Mouse (Mus musculus): Measurements from ENCODE around the gene Prdm16. TPM values are rescaled to one million over a fixed set of nuclear protein-coding genes. Genes with fewer than 3 reads are reported as not detected.
A peak's percentile ranks its signal among the peaks of the same experiment; 100 is the strongest.

The Prdm16 gene
- total RNA-seq, 2 experiments from 2014 or later = 25.5 to 26.8 TPM

- no peak for DNase-seq
These were observed 250.8 kb downstream of the Prdm16 start for GRCm38 (mm10) chr4:154385918-154386317.

- DNase-seq = no peak
These were observed 251.5 kb downstream of the Prdm16 start for GRCm38 (mm10) chr4:154385208-154385607.

- DNase-seq = no peak
These were observed 257.8 kb downstream of the Prdm16 start for GRCm38 (mm10) chr4:154378876-154379275.

- no peak for DNase-seq
These were observed 260.6 kb downstream of the Prdm16 start for GRCm38 (mm10) chr4:154375939-154376625.

DNA sequence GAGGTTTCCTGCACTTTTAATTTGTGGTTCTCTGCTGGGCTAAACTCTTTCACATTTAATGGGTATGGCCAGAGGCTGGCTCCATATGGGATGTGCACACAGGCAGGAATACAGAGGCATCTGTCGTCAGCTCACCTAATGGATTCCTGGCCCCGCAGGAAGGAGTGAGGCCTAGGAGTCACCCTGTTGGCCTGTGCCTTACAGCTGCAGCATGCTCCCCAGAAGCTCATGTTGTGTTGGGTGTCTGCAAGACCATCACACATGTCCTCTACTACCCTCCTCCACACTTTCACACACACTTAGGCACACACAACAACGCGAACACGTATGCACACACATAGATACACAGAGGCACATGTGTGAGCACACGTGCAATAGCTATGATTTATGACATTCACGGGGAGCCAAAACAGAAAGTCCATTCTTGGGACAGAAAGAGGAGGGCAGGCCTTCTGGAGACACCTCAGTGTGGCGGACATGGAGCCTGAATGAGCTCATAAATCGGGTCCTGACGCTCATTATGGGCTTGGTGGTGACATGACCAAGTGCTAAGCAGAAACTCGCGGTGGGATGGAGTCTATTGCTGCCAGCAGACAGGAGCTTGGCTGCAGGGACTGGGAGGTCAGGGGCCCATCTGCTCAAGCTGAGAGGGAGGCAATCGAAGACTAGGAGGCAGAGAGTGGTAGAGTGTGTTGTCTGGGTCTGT, 265.0 kb downstream of the Prdm16 start:
- DNase-seq = no peak

- no peak for DNase-seq
These were observed 265.8 kb downstream of the Prdm16 start for GRCm38 (mm10) chr4:154370841-154371240.

GRCm38 (mm10) chr4:154369089-154369488, 267.6 kb downstream of the Prdm16 start:
- DNase-seq = no peak

DNA sequence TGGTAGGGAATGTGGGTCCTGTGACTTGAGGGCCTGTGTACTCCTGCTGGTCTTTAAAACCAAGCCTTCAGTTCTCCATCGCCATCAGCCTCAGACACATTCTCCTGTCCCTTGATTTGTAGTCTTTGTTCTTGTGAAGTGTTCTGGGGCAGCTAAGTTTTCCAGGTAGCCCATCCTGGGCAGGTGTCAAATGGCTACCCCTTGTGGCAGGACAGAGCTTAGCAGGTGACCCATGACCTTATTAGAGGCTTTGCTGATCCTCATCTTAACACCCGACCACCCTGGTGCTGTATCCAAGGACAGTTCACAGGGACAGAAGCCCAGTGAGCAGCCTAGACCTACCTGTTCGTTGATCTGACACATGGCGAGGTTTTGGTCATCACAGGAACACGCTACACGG, 269.8 kb downstream of the Prdm16 start:
- no peak for DNase-seq

- no peak for DNase-seq
These were observed 271.9 kb downstream of the Prdm16 start for GRCm38 (mm10) chr4:154364752-154365151.

DNA sequence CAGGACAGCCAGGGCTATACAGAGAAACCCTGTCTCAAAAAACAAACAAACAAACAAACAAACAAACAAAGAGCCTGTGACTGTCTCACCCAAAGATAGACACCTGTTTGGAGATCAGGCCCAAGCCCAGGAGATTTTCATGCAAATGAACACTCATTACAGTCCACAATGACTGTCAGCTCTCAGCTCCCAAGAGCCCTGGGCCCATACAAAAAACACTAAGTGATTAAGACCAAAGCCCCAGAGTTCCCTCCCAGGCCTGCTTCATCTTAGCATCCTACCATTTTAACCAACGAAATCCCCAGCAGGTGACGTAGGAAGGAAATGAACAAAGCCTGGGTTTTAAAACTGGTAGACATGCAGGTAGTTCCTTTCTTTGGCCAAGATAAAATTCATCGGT, 275.8 kb downstream of the Prdm16 start:
- no peak for DNase-seq

- no peak for DNase-seq
These were observed 276.2 kb downstream of the Prdm16 start for GRCm38 (mm10) chr4:154360441-154360840.

- peak; percentile 17 for DNase-seq
These were observed 276.8 kb downstream of the Prdm16 start for GRCm38 (mm10) chr4:154359762-154360300.

- DNase-seq = peak; percentile 37
These were observed 277.9 kb downstream of the Prdm16 start for GRCm38 (mm10) chr4:154358816-154359215.

GRCm38 (mm10) chr4:154358370-154358769, 278.3 kb downstream of the Prdm16 start:
- DNase-seq = no peak

DNA sequence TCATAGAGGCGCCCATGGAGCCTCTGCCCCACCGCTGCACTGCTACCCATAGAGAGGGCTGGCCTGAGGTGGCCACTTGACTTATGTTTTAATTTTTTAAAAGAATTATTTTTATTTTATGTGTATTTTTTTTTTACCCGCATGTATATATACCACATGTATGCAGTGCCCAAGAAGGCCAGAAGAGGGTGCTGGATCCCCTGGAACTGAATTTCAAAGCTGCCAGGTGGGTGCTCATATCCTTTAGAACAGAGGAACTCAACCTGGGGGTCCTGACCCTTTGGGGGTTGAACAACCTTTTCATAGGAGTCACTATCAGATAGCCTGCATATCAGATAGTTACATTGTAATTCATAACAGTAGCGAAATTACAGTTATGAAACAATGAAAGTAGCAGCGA, 281.3 kb downstream of the Prdm16 start:
- no peak for DNase-seq

DNA sequence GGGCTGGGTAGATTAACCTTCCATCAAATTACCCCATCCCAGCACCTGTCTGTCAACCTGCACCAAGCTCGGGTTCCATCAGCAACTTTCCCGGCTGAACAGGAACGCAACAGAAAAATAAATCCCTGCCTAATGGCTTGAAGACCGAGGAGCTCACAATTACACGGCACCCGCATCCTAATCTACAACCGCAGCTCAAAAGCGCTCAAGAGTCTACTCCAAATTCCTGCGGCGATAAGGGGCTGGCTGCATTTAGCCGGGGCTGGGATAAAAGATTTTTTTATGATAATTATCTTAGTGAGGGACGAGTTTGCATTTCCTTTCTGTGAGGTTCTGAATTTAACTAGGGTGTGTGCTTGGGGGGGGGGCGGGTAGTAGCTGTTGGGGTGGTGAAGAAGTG, 284.4 kb downstream of the Prdm16 start:
- no peak for DNase-seq

DNA sequence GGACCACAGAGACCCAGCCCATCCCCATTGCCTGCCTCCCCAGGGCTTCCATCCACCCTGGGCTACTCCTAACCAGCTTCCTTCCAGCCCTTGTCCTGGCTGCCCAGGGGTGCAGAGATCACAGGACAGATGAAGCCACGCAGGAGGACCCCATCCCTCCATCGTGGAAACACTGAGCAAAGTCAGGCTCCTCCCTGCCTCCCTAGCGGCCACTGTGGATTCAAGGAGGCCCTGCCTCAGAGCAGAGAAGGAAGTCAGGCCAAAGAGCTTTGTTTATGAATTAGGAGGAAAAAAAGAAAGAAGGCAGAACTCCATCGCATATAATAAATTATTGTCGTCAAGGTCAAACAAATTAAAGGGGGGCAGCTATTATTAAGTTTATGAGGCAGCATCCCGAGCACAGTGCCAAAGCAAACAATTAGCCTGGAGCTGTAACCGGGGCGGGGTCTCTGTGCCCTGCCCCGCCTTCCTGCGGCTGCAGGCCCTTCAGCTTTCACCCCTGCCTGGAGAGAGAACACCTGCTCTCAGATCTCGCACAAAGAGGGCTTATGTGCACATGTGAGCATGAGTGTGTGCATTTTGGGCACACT, 288.4 kb downstream of the Prdm16 start:
- DNase-seq = no peak

- DNase-seq = no peak
These were observed 289.7 kb downstream of the Prdm16 start for GRCm38 (mm10) chr4:154346731-154347522.

DNA sequence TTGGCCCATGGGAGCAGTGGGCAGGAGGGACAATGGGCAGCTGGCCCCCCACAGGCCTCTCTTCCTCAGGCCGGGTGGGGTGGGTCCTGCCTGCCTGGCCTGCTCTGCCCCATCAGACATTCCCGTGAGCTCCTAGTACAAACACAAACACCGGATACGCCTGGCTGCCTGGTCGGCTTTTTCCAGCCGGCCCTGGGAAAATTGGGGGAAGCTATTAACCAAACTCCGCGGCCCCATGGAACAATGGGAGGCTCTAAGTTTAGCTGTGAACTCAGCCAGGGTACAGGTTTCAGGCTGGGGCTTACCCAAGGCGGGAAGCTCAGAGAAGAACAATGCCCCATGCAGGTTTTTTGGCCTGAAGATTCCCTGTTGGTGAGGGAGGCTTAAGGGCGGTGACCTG, 300.0 kb downstream of the Prdm16 start:
- peak; percentile 61 for DNase-seq

DNA sequence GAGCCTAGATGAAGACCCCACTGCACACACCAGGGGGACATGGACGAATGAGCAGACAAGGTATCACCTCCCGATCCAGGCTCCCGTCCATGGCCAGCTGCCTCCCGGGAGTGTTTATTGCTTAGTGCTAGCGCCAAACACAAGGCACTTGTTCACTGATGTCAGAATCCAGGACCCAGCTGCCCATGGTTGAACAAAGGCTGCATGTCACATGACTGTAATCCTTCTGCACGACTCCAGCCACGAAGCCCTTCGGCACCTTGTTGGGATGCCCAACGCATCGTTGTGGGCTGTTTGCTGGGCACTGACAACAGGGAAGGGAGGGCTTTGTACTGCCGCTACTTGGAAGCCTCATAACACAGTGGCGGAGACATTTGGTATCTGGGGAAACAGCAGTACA, 300.9 kb downstream of the Prdm16 start, which contains the start of gene B230104I21Rik:
B230104I21Rik (plus strand) TSS at position 367 of the 400 bp plus-strand sequence.
- DNase-seq = no peak

- peak; percentile 58 for DNase-seq
These were observed 301.8 kb downstream of the Prdm16 start for GRCm38 (mm10) chr4:154334699-154335402.

DNA sequence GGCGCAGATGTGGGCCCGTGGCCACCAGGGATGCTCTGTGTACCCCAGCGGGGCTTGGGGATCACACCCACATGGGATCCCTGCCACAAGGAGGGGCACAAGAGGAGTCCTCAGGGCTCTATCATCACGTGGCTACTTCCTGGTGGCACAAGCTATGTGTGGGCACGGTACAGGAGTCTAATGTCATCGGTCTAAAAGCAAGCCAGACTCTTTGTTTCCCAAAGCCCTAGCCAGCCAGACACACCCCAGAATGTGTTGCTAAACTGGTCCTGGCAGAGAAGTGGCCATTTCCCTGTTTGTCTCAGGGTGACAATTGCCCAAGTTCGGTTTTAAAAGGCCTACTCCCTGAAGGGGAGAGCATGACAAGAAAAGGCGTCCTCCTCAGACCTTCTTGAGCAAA, 303.4 kb downstream of the Prdm16 start:
- peak; percentile 46 for DNase-seq

All from heart, postnatal 4 days (tissue).